Mouse (Mus musculus) ovary, adult 18-20 months (tissue): ENCODE data around the gene Chn1.

Experiments used
- DNase-seq: peaks from one replicate; pipeline ENCODE4 v3.0.0; 2022; ENCODE audit warnings: low spot score, mixed read lengths

Gene Chn1

DNA sequence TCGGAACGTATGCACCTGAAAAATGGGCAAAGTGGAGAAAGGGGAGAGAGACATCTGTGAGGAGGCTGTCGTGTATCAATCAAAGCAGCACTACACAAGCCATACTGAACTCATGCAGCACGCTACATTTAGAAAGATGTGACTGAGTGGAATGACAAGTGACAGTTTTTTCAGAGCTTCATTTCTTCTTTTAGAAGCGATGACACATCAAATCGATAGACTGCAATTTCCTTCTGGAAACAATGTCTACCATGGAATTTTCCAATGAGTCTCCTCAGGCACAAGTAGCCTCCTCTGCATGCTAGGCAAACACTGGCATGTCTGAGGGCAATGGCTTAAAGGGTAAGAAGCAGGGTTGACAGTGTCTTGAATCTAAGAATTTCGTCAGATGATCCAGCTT, 143.3 kb downstream of the Chn1 start:
- no peak for DNase-seq

DNA sequence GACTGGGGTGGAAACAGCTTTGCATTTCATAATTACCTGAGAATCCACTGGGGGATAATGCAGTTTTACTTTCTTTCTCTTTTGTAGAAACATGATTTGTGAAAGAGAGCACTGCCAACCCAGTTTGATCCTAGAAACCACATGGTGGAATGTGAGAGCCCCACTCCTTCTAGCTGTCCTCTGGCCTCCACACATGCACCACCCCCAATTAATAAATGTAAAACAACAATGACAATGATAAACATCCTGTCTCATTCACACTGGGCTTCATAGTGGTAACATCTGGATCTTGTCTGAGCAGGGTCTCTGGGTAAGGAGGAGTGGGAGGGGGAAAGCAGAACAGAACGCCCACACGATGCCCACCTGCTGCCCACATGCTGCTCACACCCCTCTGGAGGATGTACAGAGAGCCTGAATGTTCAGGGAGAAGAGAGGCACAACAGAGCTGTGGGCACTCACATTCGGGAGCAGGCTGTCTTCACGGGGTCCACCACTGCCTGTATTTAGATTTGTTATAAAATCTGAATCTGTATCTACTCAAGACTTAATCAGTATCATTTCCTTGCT, 156.6 kb downstream of the Chn1 start:
- DNase-seq: no peak

GRCm38 (mm10) chr2:73616434-73617057, 158.6 kb downstream of the Chn1 start:
- DNase-seq: no peak

DNA sequence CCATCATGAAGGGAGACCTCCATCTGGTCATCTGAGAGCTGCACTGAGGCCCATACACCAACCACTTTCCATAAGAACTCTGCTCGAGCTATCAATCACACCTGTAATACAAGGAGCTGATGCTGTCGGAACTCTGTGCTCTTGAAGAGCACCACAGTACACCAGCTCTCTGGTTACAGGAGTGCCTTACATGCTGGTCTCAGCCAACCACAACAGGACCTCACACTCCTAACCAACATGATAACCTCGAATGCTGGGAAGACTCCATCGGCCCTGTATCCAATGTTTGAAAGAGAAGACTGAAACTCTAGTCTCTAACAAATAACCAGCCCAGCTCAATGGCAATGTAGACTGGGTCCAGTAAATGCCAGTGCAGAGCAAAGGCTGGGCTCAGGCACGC, 159.7 kb downstream of the Chn1 start:
- DNase-seq: no peak

DNA sequence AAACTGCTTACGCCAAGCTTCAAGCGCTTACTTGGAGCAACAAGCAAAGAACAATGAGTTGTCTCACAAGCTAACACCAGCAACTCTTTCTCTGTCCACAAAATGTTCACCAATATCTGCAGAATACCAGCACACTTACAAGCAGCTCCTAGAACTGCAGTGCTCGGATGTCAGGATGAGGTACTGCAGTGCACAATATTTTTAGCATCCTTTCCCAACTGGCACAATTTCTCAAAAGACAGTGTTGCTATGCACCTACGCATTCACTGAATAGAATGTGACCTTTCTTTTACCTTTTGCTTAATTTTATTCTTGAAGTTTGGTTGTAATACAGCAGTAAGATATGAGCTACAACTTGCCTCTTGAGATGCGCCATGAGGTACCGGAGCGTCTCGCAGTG, 160.8 kb downstream of the Chn1 start:
- no peak for DNase-seq

DNA sequence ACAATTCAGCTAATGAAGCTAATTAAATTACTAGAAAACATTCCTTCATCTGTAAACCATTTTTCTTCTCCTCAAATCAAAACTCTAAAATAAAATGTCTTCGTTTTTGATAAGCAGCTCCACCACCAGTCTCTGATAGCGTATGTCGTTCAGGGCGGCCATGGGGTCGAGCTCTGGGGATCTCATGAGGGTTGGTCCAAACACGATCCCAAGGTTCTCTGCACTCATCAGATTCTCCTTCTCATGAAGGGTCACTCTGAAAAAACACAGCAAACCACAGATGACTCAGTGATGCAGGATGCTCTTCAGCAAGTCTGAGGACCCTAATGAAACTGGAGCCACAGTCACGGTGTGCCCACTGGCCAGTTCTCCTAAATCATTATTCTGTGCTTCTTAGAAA, 162.2 kb downstream of the Chn1 start:
- DNase-seq: no peak

DNA sequence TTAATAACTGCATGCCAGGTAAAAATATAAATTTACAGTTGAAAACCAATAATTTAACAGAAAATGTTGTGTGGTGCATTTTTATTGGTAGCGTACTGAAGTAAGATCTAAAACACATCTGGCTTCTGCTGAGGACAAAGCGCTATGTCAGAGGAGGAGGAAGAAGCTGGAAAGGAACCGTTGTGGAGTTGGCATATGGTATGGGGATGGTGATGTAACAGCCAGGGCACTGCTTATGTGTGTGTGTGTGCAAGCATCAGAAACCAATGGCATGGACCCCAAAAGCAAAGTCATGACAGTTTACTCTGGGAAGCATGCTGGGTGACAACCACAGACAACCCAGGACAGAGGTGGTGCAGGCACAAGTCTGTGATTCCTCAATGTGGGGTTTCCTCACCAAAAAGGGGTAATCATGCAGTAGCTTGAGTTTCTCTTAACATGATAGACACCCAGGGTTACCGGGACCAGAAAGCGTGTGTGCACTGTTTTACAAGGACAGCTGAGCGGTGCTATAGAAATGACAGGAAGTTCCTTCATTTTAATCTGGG, 162.7 kb downstream of the Chn1 start:
- no peak for DNase-seq

- no peak for DNase-seq
Observed at GRCm38 (mm10) chr2:73611798-73612197, 163.3 kb downstream of the Chn1 start.

DNA sequence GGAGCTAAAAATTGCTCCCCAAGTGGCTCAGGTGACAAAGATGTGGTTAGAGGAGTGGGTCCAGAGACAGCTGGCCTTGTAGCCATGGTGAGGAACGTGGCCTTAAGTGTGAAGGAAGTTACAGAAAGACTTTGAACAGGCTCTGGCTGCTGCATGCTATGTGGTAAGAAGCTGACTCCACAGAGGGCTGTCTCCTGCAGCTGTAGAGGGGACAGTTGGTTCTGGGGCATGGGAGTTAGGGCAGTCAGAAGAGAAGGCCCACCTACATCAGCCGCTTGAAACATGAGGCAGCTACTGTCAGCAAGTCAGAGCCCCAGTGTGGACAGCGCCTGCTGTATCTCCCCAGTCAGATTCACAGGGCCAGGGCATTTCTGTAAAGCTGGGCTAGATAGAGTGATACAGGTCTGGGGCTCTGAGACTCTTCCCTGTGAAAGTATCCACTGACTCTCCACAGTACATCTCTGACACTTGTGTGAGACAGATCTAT, 165.4 kb downstream of the Chn1 start:
- no peak for DNase-seq

DNA sequence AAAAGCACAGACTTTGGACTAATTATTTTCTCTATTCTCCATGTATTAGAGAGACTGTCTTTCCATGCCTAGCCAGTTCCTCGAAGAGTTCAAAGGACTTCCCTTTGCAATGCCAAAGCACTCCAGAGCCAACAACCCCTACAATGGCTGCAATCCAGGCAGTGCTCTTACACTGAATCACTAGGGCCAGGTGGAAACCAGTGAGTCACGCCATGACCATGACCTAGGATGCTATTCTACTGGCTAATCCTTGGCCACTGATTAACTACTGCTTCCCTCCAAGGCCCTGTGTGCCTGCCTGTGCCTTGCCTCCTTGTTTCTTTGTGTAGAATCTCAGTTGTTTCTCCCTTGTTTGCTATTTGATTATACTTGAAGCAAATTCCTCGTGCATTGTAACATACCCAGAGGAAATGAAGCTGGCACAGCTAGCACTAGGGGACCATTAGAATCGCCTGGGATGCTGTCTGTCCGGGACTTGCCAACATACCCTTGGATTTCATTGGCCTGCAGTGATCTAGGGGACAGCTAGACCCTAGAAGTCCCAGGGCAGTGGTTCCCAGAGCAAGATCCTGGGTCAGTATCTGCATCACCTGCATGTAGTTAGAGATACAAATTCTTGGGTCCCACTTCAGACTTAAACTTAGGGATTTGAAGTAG, 166.0 kb downstream of the Chn1 start:
- DNase-seq: no peak

DNA sequence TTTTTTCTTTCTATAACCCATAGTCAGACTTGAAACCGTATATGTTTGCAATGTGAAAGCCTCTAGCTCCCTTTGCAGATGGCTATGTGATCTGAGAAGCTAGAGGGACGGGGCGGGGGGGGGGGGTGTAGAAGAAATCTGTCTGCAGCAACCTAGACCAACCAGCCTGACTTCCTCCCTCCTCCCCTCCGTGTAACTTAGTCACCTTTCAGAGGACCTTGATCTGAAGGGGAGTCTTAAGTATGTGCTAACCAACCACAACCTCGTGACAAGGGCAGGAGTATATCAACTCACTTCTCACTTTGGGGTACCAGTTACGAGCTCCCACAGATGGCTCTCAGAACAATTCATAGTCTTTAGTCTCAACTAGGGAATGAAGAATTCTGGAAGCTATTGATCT, 166.8 kb downstream of the Chn1 start:
- no peak for DNase-seq

DNA sequence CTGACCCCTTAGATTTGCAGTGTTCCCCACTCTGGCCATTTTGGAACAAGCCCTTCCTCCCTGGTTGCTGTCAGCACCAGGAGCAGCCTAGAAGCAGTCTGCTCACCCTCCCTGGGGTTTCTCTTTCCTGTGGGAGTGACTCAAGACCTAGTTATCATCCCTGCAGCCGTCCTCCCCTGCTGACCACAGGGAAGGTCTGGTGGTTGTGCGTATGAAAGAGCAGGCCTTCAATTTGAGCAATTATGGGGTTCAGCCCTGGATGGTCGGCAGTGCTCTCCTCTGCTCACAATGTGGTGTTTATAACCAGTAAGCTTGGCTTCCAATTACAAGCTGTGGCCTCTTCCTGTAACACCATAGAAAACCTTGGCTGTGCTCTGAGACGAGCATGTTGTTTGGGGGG, 167.5 kb downstream of the Chn1 start:
- no peak for DNase-seq

DNA sequence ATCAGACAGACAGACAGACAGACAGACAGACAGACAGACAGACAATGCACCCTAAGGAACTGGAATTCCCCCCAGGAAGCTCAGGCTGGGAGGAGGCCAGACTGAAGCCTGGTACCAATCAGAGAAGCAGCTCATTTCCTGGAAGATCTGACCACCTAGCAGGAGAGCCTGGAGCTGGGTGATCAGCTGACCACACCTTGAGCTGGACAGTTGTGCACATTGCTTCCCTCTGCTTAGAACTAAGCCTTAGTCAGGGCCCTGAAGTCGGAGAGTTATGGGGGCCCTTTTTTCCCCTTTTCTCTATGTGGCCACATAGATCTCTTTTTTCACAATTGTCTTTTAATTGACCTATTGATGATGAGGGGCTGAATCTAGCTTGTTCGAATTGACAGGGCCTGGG, 168.0 kb downstream of the Chn1 start:
- DNase-seq: no peak

DNA sequence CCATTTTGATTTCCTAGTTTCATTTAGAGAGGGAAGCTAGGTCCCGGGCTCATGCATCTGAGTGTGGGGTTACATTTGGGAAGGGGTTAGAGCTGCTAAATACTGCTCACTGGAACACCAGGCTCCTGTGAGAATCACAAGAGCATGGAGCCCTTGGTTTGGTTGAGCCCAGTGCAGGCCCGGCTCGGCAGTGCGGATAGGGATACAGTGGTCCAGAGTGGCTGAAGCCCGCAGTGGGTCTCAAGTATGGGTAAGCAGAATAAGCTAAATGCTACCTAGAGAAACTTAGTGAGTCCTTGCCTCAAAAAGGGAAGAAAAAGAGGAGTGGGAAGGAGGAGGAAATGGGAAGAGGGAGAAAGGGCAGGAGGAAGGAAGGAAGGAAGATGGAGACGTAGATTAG, 168.5 kb downstream of the Chn1 start:
- no peak for DNase-seq

DNA sequence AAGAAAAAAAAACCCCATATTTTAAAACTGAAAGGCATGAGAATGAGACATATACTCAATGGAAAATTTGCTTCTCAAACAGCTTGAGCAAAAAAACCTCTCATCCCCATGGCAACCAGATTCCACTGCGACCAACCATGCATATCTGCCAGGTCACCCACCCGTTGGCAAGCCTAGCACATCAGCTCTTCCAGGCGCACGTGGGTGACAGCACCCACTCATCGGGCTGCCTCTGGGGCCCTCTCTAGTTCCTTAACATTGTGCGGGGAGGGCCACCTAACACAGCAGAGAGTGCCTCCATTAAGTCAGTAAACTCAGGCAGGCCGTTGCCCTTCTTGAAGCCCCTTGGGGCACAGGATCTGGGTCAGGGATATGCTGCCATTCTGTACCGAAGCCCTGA, 170.1 kb downstream of the Chn1 start:
- DNase-seq: peak; percentile 22

- DNase-seq: no peak
Observed at GRCm38 (mm10) chr2:73604579-73604978, 170.6 kb downstream of the Chn1 start.

- DNase-seq: no peak
Observed at GRCm38 (mm10) chr2:73600650-73601049, 174.5 kb downstream of the Chn1 start.

DNA sequence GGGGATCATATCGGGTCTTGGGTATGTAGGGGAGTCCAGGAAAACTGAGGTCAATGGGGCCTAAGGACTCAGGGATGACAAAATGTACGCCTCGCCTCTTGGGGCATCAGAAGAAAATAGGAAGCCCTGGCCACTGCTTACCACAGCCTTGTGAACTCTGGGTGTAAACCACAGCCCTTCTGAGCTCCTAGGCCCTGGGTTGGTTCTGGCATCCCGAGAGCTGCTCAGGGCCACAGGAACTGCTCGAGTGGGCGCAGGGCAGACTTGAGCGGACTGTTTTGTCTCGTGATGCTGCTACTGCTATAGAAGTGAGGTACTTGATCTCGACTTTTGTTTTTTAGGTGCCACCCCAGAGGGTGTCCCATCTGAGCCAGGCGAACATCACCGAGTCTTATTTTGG, 177.4 kb downstream of the Chn1 start:
- DNase-seq: no peak

- peak; percentile 37 for DNase-seq
Observed at GRCm38 (mm10) chr2:73596786-73597185, 178.4 kb downstream of the Chn1 start.

- no peak for DNase-seq
Observed at GRCm38 (mm10) chr2:73596326-73596725, 178.8 kb downstream of the Chn1 start.

DNA sequence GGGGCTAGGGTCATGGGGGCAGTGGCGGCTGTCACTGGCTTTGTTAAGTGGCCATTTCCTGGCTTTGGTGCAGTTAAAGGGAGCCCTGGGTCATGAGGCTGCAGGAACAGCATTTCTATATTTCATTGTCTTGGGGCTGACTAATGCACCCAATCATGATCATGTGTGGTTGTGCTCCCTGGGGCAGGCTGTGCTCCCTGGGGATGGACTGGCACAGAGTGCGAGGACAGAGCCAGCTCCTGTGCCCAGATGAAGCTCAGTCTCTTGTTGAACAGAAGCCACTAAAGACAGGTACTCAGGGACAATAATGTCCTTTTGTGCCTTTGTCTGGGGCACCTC, 182.1 kb downstream of the Chn1 start:
- DNase-seq: no peak

DNA sequence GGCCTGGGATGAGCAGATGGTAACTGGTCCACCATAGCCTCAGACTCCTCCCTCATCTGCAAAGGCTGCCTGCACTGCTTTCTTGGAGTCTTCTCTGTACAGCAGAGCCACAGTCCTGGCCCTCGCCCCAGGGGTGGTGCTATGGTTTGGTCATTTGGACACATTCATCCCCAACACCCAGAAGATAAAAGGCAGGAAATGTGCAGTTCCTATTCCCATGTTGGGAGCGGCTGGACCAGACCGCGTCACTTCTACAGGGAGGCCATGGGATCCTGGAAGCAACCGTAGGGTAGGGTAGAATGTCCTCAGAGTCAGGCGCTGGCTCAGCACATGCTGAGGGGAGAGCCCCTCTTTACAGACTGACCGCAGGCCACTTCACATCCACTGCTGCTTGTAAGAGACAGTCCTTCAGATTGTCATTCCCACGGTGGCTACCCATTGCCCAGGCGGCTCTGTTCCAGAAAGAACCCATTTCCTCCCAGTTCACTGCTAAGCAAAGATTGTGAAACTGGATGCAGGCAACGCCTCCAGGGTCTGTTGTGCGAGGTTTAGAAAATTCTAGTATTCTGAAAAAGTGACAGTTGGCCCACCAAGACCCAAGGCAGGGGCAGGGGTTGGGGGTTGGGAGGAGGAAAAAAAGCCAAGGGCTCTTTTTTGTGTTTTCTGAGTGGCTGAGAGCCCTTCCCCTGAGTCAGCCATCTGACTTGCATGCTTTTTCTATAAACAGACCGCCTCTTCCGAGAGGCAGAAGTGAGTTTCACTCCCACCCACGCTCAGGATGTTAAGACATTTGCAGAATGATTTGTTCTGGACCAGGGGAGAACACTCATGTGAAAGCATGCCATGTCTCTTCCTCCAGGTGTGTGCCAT, 182.7 kb downstream of the Chn1 start:
- DNase-seq: no peak

DNA sequence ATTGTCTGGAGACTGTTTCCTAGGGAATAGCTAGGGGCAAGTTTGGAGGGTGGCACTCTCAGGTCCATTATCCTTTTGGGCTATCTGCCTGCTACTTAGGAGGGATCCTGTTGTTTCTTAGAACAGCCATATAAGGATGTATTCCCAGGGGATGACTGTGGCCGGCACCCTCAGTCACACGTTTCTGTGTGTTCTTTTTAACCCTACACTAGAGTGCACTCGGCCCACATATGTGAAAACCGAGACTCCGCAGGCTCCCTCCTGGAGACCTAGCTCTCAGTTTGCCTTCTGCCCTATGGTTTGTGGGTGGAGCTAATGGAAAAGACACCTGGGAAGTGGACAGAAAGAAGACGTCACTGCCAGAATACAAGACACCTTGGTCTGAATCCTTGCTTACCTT, 183.9 kb downstream of the Chn1 start:
- DNase-seq: no peak
